Mouse (Mus musculus) B cell, adult 2 months (primary cell): ENCODE measurements around the gene Acp1.

Source experiments
- DNase-seq, 2 experiments: peaks; one replicate each; pipeline ENCODE4 v3.0.0; 2022

The Acp1 gene

DNA sequence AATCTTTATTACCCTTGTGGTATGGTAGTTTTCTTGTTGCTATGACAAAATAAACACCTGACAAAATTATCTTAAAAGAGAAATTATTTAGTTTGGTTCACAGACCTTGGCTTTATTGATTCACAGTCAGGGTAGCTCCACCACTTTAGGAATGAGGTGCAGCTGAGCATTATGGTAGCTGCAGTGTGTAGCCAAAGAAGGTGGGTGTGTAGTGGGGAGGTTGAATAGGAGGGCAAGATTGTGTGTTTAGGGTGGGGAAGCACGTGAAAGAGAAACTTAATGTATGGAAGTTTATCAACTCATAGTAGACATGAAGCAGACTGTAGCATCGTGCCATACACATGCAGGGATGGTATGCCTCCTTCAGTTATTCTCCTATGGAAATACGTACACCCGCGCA, 55.2 kb downstream of the Acp1 start:
- no peak for DNase-seq

DNA sequence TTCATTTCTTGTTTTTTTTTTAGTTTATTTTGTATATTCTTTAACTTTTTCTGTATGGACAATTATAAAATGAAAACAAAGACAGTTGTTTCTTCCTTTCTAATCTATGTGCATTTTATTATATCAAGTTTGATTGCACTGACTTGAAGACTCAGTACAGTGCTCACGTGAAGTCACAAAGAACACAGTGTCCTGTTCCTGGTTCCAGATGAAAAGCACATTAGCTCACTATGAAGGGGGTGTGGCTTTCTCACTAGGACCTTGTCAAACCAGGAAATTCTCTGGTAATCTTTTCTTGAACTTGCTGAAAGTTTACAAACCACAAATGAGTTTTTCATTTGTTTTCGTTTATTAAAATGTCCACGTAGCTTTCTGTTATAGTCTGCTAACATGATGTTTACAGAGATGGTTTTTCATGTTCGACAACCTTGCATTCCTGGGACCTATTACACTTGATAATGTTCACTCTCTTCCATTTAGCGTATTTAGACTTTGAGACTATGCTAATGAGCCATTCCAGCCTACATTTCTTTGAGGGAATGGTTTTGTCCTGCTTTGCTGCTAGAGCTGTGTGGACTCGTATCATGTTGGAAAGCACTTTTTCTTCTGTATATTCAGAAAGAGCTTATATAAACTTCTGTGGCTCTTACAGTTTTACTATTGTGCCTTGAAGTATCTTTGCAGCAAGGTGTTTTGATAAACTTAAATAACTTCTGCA, 55.8 kb downstream of the Acp1 start:
- no peak for DNase-seq

DNA sequence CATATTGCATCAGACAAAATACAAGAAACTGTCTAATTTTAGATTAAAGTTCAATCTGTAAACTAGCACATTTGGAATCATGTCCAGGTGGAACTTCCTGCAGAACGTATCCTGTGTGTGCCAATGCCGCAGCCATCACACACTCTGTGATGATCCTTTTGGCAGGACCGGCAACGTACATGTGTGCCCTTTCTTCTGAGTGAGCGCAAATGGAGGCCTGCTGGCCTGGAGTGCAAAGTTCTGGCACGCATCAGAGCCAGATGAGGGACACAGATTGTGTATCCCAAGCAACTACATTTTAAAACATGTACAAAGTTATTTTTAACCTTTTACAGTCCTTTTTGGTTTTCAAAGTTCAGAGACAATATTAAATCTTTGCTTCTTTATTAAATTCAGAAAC, 59.5 kb downstream of the Acp1 start:
- no peak for DNase-seq

DNA sequence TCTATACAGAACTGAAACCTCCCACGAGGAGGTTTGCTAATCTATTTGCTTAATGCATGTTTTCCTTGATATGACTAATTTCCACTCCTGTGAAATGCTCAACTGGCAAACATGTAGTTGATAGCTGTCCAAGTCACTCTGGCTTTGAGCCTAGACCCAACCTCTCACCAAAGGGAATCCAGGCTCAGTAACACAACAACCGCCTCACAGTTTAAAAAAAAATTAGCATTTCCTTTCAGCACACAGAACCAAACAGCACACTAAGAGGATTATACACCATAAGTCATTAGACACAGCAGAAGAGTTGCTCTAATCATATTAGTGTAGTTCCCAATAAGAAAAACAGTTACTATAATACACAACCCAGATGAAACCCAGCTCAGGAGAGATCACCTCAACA, 60.5 kb downstream of the Acp1 start:
- no peak for DNase-seq

DNA sequence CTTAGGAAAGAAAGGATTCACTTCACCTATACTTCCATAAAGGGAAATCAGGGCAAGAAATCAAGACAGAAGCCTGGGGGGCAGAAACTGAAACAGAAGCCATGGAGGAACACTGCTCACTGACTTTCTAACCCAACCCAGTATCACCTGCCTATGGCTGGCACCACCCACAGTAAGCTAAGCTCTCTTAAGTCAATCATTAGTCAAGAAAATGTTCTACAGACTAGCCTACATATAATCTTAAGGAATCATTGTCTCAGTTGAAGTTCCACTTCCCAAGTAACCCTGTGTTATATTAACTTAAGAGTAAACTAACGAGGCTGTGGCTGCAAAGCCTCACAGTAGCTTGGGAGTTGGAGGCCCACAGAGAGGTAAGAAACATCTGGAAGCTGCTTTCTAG, 62.9 kb downstream of the Acp1 start:
- DNase-seq = no peak
